8 mouse cellular contexts compared by ENCODE assay signal in genomic region chr3:87804038-87804677, GRCm38 (mm10). TPM values are rescaled to one million over a fixed set of nuclear protein-coding genes. Genes with fewer than 3 reads are reported as not detected.
DNase-seq lines count a peak whose midpoint lies in the region; ATAC-seq lines count a peak whose summit lies in the region.

No protein-coding gene starts in this region.

- H3K9me3 ChIP-seq in forebrain, embryonic 15.5 days: no peaks in the 10 kb centered on the region
- no peaks in the 10 kb centered on the region for H3K9me3 ChIP-seq in liver, embryonic 16.5 days (replicated peaks; ENCODE audit: control insufficient read depth, low read length)

- H3K9ac ChIP-seq in forebrain, embryonic 15.5 days (replicated peaks): no peak overlapping the region
- H3K9ac ChIP-seq in liver, embryonic 16.5 days (ENCODE audit: low read depth, low read length): no peak overlapping the region

- no peak overlapping the region for H3K27ac ChIP-seq in forebrain, embryonic 15.5 days (replicated peaks)
- no peak overlapping the region for H3K27ac ChIP-seq in liver, embryonic 16.5 days (ENCODE audit: low read length)

- H3K27me3 ChIP-seq in forebrain, embryonic 15.5 days: peaks cover 58% of the 10 kb centered on the region
- peaks cover 43% of the 10 kb centered on the region for H3K27me3 ChIP-seq in liver, embryonic 16.5 days (ENCODE audit: control insufficient read depth, insufficient read depth, low read depth, low read length)

- peak; percentile 77 for ATAC-seq in CD4-positive, CD25-positive, alpha-beta regulatory T cell, adult 4 months
- ATAC-seq in forebrain, embryonic 15.5 days (replicated peaks): no peak
- no peak for ATAC-seq in liver, embryonic 16.5 days (ENCODE audit: low read depth)

- peak; percentile 18 for DNase-seq in embryo, embryonic 11 days
- no peak for DNase-seq in embryo, embryonic 9.5 days (ENCODE audit: extremely low spot score)
- DNase-seq in right cerebral cortex, adult 2 months (ENCODE audit: low spot score in 2 of 2): no peak
- no peak for DNase-seq in cerebellum, postnatal 36 days
- no peak for DNase-seq in right cerebral cortex, postnatal 14 days

- 4% methylated on average over 26 of the region's 26 CpGs for WGBS in forebrain, embryonic 15.5 days
- 2% methylated on average over 26 of the region's 26 CpGs for WGBS in liver, embryonic 16.5 days (ENCODE audit: insufficient replicate concordance)

- H3K4me3 ChIP-seq in forebrain, embryonic 15.5 days: peak overlapping the region; percentile 22
- H3K4me3 ChIP-seq in liver, embryonic 16.5 days (ENCODE audit: low read depth, low read length): peak overlapping the region; percentile 32; the same call in 1 of the 2 replicates

- H3K4me1 ChIP-seq in forebrain, embryonic 15.5 days: peaks cover 4% of the 10 kb centered on the region
- H3K4me1 ChIP-seq in liver, embryonic 16.5 days (ENCODE audit: control insufficient read depth, low read depth, low read length): no peaks in the 10 kb centered on the region

- H3K4me2 ChIP-seq in forebrain, embryonic 15.5 days (replicated peaks): peak overlapping the region; percentile 43
- peak overlapping the region; percentile 53 for H3K4me2 ChIP-seq in liver, embryonic 16.5 days (ENCODE audit: low read depth, low read length)

- H3K36me3 ChIP-seq in forebrain, embryonic 15.5 days: no peaks in the 10 kb centered on the region
- no peaks in the 10 kb centered on the region for H3K36me3 ChIP-seq in liver, embryonic 16.5 days (ENCODE audit: control insufficient read depth, insufficient read depth)

RNA-seq across cellular contexts. Expression of gene Insrr, which starts 7.4 kb away (rescaled TPM):
- polyA plus RNA-seq in CD4-positive, CD25-positive, alpha-beta regulatory T cell, adult 4 months (2017; shearing (Covaris generic)): 1 to 10 TPM in 1 of 2 experiments, under 1 TPM in 1; 0.17 to 1.6 TPM
- 0.41 and 0.52 TPM in 2 replicates for polyA plus RNA-seq in forebrain, embryonic 15.5 days (2015; fragmentation: Nextera tagmentation; extraction: Ambion mirVana)
- polyA plus RNA-seq in liver, embryonic 16.5 days (2015; fragmentation: Nextera tagmentation; extraction: Ambion mirVana): 0.01 TPM in 1 of 2 replicates, not detected in the other

RNA-seq across cellular contexts. Expression of gene Ntrk1, which starts 9.2 kb away (rescaled TPM):
- polyA plus RNA-seq in CD4-positive, CD25-positive, alpha-beta regulatory T cell, adult 4 months (2017; shearing (Covaris generic)): not detected
- polyA plus RNA-seq in forebrain, embryonic 15.5 days (2015; fragmentation: Nextera tagmentation; extraction: Ambion mirVana): 1.0 and 1.3 TPM in 2 replicates
- polyA plus RNA-seq in liver, embryonic 16.5 days (2015; fragmentation: Nextera tagmentation; extraction: Ambion mirVana): 0.16 and 0.18 TPM in 2 replicates

RNA-seq across cellular contexts. Expression of gene Pear1, which starts 19.9 kb away (rescaled TPM):
- polyA plus RNA-seq in CD4-positive, CD25-positive, alpha-beta regulatory T cell, adult 4 months (2017; shearing (Covaris generic)): 10 to 100 TPM; 57.3 to 93.7 TPM
- polyA plus RNA-seq in forebrain, embryonic 15.5 days (2015; fragmentation: Nextera tagmentation; extraction: Ambion mirVana): 4.7 and 7.2 TPM in 2 replicates
- polyA plus RNA-seq in liver, embryonic 16.5 days (2015; fragmentation: Nextera tagmentation; extraction: Ambion mirVana): 6.0 and 6.5 TPM in 2 replicates

RNA-seq across cellular contexts. Expression of gene Sh2d2a, which starts 42.4 kb away (rescaled TPM):
- 100 to 1,000 TPM; 213 to 324 TPM for polyA plus RNA-seq in CD4-positive, CD25-positive, alpha-beta regulatory T cell, adult 4 months (2017; shearing (Covaris generic))
- not detected in 2 replicates for polyA plus RNA-seq in forebrain, embryonic 15.5 days (2015; fragmentation: Nextera tagmentation; extraction: Ambion mirVana)
- 0.29 and 0.37 TPM in 2 replicates for polyA plus RNA-seq in liver, embryonic 16.5 days (2015; fragmentation: Nextera tagmentation; extraction: Ambion mirVana)

RNA-seq across cellular contexts. Expression of gene Lrrc71, which starts 55.7 kb away (rescaled TPM):
- 1 to 10 TPM; 1.3 to 1.8 TPM for polyA plus RNA-seq in CD4-positive, CD25-positive, alpha-beta regulatory T cell, adult 4 months (2017; shearing (Covaris generic))
- polyA plus RNA-seq in forebrain, embryonic 15.5 days (2015; fragmentation: Nextera tagmentation; extraction: Ambion mirVana): 0.61 and 1.2 TPM in 2 replicates
- 0.07 and 0.18 TPM in 2 replicates for polyA plus RNA-seq in liver, embryonic 16.5 days (2015; fragmentation: Nextera tagmentation; extraction: Ambion mirVana)
